Mouse (Mus musculus): ENCODE measurements around the gene Lgsn. TPM values are rescaled to one million over a fixed set of nuclear protein-coding genes. Genes with fewer than 3 reads are reported as not detected.

The Lgsn gene
- not detected in 2 replicates for polyA plus RNA-seq (2015; fragmentation: Nextera tagmentation; extraction: Ambion mirVana)

DNA sequence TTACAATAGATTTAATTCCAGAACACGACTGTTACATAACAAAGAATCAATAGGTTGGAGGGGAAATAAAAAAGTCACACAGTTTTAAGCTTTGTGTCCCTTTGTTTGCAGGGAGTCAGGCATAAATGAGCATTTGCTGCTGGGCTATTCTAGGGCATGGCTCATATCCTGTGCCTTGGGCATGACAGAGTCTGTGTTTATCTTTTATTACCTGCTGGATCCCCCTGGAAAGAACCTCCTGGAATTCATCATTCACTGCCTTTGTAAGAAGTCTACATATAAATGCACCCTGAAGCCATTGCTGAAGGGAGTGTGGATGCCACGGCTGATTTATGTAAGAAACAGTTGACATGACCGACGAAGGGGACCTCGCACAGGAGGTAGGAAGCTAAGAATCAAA lies at the start of gene Lgsn:
TSS of gene Lgsn (plus strand) at position 301 of the 400 bp plus-strand sequence.

DNA sequence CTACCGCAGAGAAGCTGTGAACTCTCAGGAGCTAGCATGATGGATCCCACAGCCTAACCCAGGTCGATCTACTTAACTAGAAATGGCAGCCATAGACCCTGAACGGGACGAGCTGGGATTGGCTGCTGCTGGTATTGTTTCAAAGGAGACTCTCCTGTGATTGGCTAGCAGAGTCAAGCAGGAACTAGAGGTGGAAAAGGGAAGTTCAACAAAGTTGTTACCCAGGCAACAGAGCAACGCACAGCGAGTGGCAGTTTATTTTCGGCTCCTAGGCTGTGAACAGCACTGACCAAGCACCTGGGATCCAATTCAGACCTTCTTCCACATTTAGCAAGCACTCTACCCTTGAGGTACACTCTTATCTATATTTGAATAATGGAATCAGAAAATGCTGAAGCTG lies 46.4 kb downstream of the Lgsn start, which contains the start of the genes 4931428L18Rik and Pih1d3:
TSS of gene 4931428L18Rik (minus strand) at position 121 of the 400 bp plus-strand sequence.
TSS of gene Pih1d3 (plus strand) at position 275 of the 400 bp plus-strand sequence.

Other genes starting within 250 kb of the Lgsn start
- gene AC153137.1, start 198.4 kb upstream of the Lgsn start, polyA plus RNA-seq (2015; fragmentation: Nextera tagmentation; extraction: Ambion mirVana), result not detected in 2 replicates
- gene 4931428L18Rik, start 46.3 kb downstream of the Lgsn start, polyA plus RNA-seq (2015; fragmentation: Nextera tagmentation; extraction: Ambion mirVana), result not detected in 2 replicates
- not detected in 2 replicates for gene Pih1d3, start 46.4 kb downstream of the Lgsn start, polyA plus RNA-seq (2015; fragmentation: Nextera tagmentation; extraction: Ambion mirVana)